28 mouse cellular contexts compared by ENCODE assay signal in the genomic region with DNA sequence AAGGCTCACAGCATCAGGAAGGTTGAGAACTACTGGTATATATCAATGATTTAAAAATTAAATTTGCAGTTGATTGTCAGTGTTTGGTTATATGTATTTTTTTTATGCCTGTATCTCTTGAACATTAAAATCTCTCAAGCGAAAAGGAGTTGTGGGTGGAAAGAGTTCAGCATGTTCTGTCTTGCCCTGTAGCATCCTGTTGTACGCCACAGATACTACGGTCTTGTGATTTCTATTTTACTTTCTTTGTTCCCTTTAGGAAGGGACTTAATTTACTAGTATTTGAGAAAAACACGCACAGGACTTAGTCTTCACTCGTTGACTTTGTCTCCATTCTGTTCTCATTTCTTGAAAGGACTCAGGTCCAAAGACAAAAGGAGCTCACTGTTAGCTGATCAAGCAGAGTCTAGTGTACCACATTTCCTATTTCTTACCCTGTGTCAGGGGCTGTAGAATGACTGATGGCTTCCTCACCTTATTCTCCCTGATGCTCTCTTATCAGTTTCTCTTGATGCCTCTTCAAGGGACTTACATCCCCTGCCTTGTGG. TPM values are rescaled to one million over a fixed set of nuclear protein-coding genes. Genes with fewer than 3 reads are reported as not detected.
DNase-seq lines count a peak whose midpoint lies in the region; ATAC-seq and TF ChIP-seq lines count a peak whose summit lies in the region.
"Had no signal": no experiment of that assay in that cellular context is flagged by ENCODE, and none has a peak within 500 bp of the region (broad histone marks: within the 10 kb centered on the region; RNA-seq: fewer than 3 reads in every experiment).

No protein-coding gene starts in this region.

- H3K27me3 ChIP-seq in midbrain, embryonic 11.5 days (ENCODE audit: control insufficient read depth, insufficient read depth, low read length), result no peaks in the 10 kb centered on the region
- no peaks in the 10 kb centered on the region for H3K27me3 ChIP-seq in midbrain, embryonic 16.5 days (ENCODE audit: control insufficient read depth, insufficient read depth, low read depth, low read length)
- no peaks in the 10 kb centered on the region for H3K27me3 ChIP-seq in small intestine, adult 2 months (ENCODE audit: control insufficient read depth, insufficient read depth, low read length)
- H3K27me3 ChIP-seq: forebrain, embryonic 15.5 days; heart, embryonic 13.5 days; limb, embryonic 12.5 days; midbrain, embryonic 13.5 days; neural tube, embryonic 13.5 days had no signal

- H3K4me1 ChIP-seq in midbrain, embryonic 11.5 days (ENCODE audit: control insufficient read depth, insufficient read depth, low read length), result no peaks in the 10 kb centered on the region
- H3K4me1 ChIP-seq in midbrain, embryonic 16.5 days (ENCODE audit: control insufficient read depth, insufficient read depth, low read length), result no peaks in the 10 kb centered on the region
- peaks cover 2% of the 10 kb centered on the region; the same call in 1 of the 2 replicates for H3K4me1 ChIP-seq in small intestine, adult 2 months (ENCODE audit: control insufficient read depth, insufficient read depth, insufficient read length, low read length)
- H3K4me1 ChIP-seq: embryonic facial prominence, embryonic 10.5 days; forebrain, embryonic 15.5 days; heart, embryonic 13.5 days; limb, embryonic 12.5 days; midbrain, embryonic 13.5 days; neural tube, embryonic 13.5 days had no signal

- intact Hi-C loops in gastrocnemius, postnatal 36 days (cut with DNase I), result no loop called here

- ATAC-seq in midbrain, embryonic 11.5 days (ENCODE audit: low FRiP score), result no peak
- ATAC-seq in midbrain, embryonic 16.5 days, result no peak
- peak; percentile 43 for ATAC-seq in activated CD4-positive, CD25-positive, alpha-beta regulatory T cell, adult 4 months
- ATAC-seq: forebrain, embryonic 15.5 days; hindbrain, embryonic 16.5 days; intestine, postnatal 0 days; midbrain, embryonic 13.5 days had no signal

- no peak for TF ChIP-seq CTCF in small intestine, adult 2 months (IDR thresholded peaks at IDR 0.05; ENCODE audit: extremely low read depth, insufficient read length, insufficient replicate concordance, low read depth, low read length)
- TF ChIP-seq CTCF in layer of hippocampus, adult 2 months (conservative IDR thresholded peaks at IDR 0.05), result no peak

- no peak for TF ChIP-seq POLR2A in small intestine, adult 2 months (IDR thresholded peaks at IDR 0.05; ENCODE audit: low read depth, low read length)

- WGBS in midbrain, embryonic 11.5 days, result 91% methylated on average over 5 of the region's 5 CpGs
- WGBS in midbrain, embryonic 16.5 days, result 86% methylated on average over 5 of the region's 5 CpGs
- 85% methylated on average over 5 of the region's 5 CpGs for WGBS in small intestine, adult 2 months

- no peaks in the 10 kb centered on the region for H3K9me3 ChIP-seq in midbrain, embryonic 11.5 days (ENCODE audit: control insufficient read depth, low read length)
- no peaks in the 10 kb centered on the region for H3K9me3 ChIP-seq in midbrain, embryonic 16.5 days (replicated peaks; ENCODE audit: control insufficient read depth, low read length, poor library complexity, severe bottlenecking)
- H3K9me3 ChIP-seq: embryonic facial prominence, embryonic 10.5 days; forebrain, embryonic 15.5 days; heart, embryonic 13.5 days; limb, embryonic 12.5 days; midbrain, embryonic 13.5 days; neural tube, embryonic 13.5 days had no signal

- H3K4me3 ChIP-seq in midbrain, embryonic 11.5 days (ENCODE audit: low read depth, low read length), result no peak overlapping the region
- no peak overlapping the region for H3K4me3 ChIP-seq in midbrain, embryonic 16.5 days (ENCODE audit: low read depth, low read length)
- no peak overlapping the region for H3K4me3 ChIP-seq in small intestine, adult 2 months (ENCODE audit: low read depth, low read length)
- H3K4me3 ChIP-seq in layer of hippocampus, adult 2 months, result no peak overlapping the region
- H3K4me3 ChIP-seq: embryonic facial prominence, embryonic 10.5 days; forebrain, embryonic 15.5 days; heart, embryonic 13.5 days; limb, embryonic 12.5 days; midbrain, embryonic 13.5 days; neural tube, embryonic 13.5 days had no signal

- H3K36me3 ChIP-seq in midbrain, embryonic 11.5 days (ENCODE audit: control insufficient read depth, insufficient read depth, low read length), result no peaks in the 10 kb centered on the region
- H3K36me3 ChIP-seq in midbrain, embryonic 16.5 days (ENCODE audit: control insufficient read depth, insufficient read depth, low read length), result no peaks in the 10 kb centered on the region
- peaks cover 3% of the 10 kb centered on the region; the same call in 1 of the 2 replicates for H3K36me3 ChIP-seq in small intestine, adult 2 months (ENCODE audit: control insufficient read depth, insufficient read depth, low read length)
- H3K36me3 ChIP-seq: embryonic facial prominence, embryonic 10.5 days; forebrain, embryonic 15.5 days; heart, embryonic 13.5 days; limb, embryonic 12.5 days; midbrain, embryonic 13.5 days; neural tube, embryonic 13.5 days had no signal

- no peak overlapping the region for H3K27ac ChIP-seq in midbrain, embryonic 11.5 days (ENCODE audit: low read depth, low read length)
- H3K27ac ChIP-seq in midbrain, embryonic 16.5 days (ENCODE audit: low read length), result no peak overlapping the region
- H3K27ac ChIP-seq in small intestine, adult 2 months (ENCODE audit: insufficient read depth, low read depth, low read length), result peak overlapping the region; percentile 70
- H3K27ac ChIP-seq in layer of hippocampus, adult 2 months, result no peak overlapping the region
- H3K27ac ChIP-seq: embryonic facial prominence, embryonic 10.5 days; forebrain, embryonic 15.5 days; heart, embryonic 13.5 days; limb, embryonic 12.5 days; midbrain, embryonic 13.5 days; neural tube, embryonic 13.5 days had no signal

- H3K4me2 ChIP-seq in midbrain, embryonic 11.5 days, result no peak overlapping the region
- H3K4me2 ChIP-seq in midbrain, embryonic 16.5 days (ENCODE audit: low read length), result no peak overlapping the region
- H3K4me2 ChIP-seq: forebrain, embryonic 15.5 days; heart, embryonic 13.5 days; limb, embryonic 12.5 days; liver, embryonic 11.5 days; midbrain, embryonic 13.5 days; neural tube, embryonic 13.5 days had no signal

- DNase-seq in midbrain, embryonic 11.5 days (ENCODE audit: low spot score, missing footprints), result peak; percentile 17
- peak; percentile 68 for DNase-seq in CD4-positive helper T cell, adult 2 months (ENCODE audit: low read depth, low spot score)
- no peak for DNase-seq in layer of hippocampus, adult 2 months (ENCODE audit: low spot score in 2 of 2)
- no peak for DNase-seq in gastrocnemius, postnatal 36 days
- DNase-seq: adrenal gland, postnatal 25 days; cerebellum, adult 9-11 months; gastrocnemius, postnatal 10 days; heart, adult 18-20 months; kidney, postnatal 36 days; lung, adult 18-20 months; lung, postnatal 10 days; right cerebral cortex, adult 18-20 months; right cerebral cortex, postnatal 4 days had no signal

- H3K9ac ChIP-seq in midbrain, embryonic 11.5 days (ENCODE audit: low read length), result no peak overlapping the region
- H3K9ac ChIP-seq in midbrain, embryonic 16.5 days (ENCODE audit: low read depth, low read length), result no peak overlapping the region
- H3K9ac ChIP-seq: forebrain, embryonic 15.5 days; heart, embryonic 13.5 days; limb, embryonic 12.5 days; midbrain, embryonic 13.5 days; neural tube, embryonic 13.5 days had no signal

RNA-seq across cellular contexts. Expression of gene Ptpn22, which starts 7.9 kb away (rescaled TPM):
- polyA plus RNA-seq in midbrain, embryonic 11.5 days (2014; fragmentation: Nextera tagmentation; extraction: Ambion mirVana), result 0.23 and 0.65 TPM in 2 replicates
- 0.39 and 0.62 TPM in 2 replicates for polyA plus RNA-seq in midbrain, embryonic 16.5 days (2015; fragmentation: Nextera tagmentation; extraction: Ambion mirVana)
- 100 to 1,000 TPM; 302 to 352 TPM for polyA plus RNA-seq in activated CD4-positive, CD25-positive, alpha-beta regulatory T cell, adult 4 months (2017; shearing (Covaris generic))
- polyA plus RNA-seq in small intestine, adult 2 months (2012; rRNA removed), result 1.5 and 6.3 TPM in 2 replicates
- total RNA-seq in layer of hippocampus, adult 2 months (2021), result 1 to 10 TPM in 1 of 2 experiments, under 1 TPM in 1; 0.88 to 2.0 TPM
- under 1 TPM; 0.52 to 0.59 TPM for total RNA-seq in gastrocnemius, postnatal 36 days (2021)

RNA-seq across cellular contexts. Expression of gene Bcl2l15, which starts 35.1 kb away (rescaled TPM):
- polyA plus RNA-seq in midbrain, embryonic 11.5 days (2014; fragmentation: Nextera tagmentation; extraction: Ambion mirVana), result 0.14 and 0.20 TPM in 2 replicates
- 0.31 and 0.36 TPM in 2 replicates for polyA plus RNA-seq in midbrain, embryonic 16.5 days (2015; fragmentation: Nextera tagmentation; extraction: Ambion mirVana)
- polyA plus RNA-seq in activated CD4-positive, CD25-positive, alpha-beta regulatory T cell, adult 4 months (2017; shearing (Covaris generic)), result 1 to 10 TPM; 3.1 to 7.9 TPM
- 0.66 and 23.5 TPM in 2 replicates for polyA plus RNA-seq in small intestine, adult 2 months (2012; rRNA removed)
- 1 to 10 TPM; 1.5 to 2.0 TPM for total RNA-seq in layer of hippocampus, adult 2 months (2021)
- under 1 TPM in 1 of 2 experiments, not detected in 1; 0.44 TPM for total RNA-seq in gastrocnemius, postnatal 36 days (2021)
- total RNA-seq: heart, adult 18-20 months had no signal
- polyA plus RNA-seq: heart, embryonic 13.5 days; kidney, embryonic 14.5 days; limb, embryonic 12.5 days had no signal

RNA-seq across cellular contexts. Expression of gene Rsbn1, which starts 46.4 kb away (rescaled TPM):
- 21.1 and 24.0 TPM in 2 replicates for polyA plus RNA-seq in midbrain, embryonic 11.5 days (2014; fragmentation: Nextera tagmentation; extraction: Ambion mirVana)
- polyA plus RNA-seq in midbrain, embryonic 16.5 days (2015; fragmentation: Nextera tagmentation; extraction: Ambion mirVana), result 22.3 and 22.8 TPM in 2 replicates
- 10 to 100 TPM; 10.3 to 11.3 TPM for polyA plus RNA-seq in activated CD4-positive, CD25-positive, alpha-beta regulatory T cell, adult 4 months (2017; shearing (Covaris generic))
- polyA plus RNA-seq in small intestine, adult 2 months (2012; rRNA removed), result 1.2 and 2.7 TPM in 2 replicates
- 10 to 100 TPM; 21.1 to 22.0 TPM for total RNA-seq in layer of hippocampus, adult 2 months (2021)
- total RNA-seq in gastrocnemius, postnatal 36 days (2021), result 1 to 10 TPM; 5.2 to 6.2 TPM

RNA-seq across cellular contexts. Expression of gene Gm43064, which starts 58.1 kb away (rescaled TPM):
- 0.15 TPM in 1 of 2 replicates, not detected in the other for polyA plus RNA-seq in midbrain, embryonic 11.5 days (2014; fragmentation: Nextera tagmentation; extraction: Ambion mirVana)
- 0.15 and 0.65 TPM in 2 replicates for polyA plus RNA-seq in midbrain, embryonic 16.5 days (2015; fragmentation: Nextera tagmentation; extraction: Ambion mirVana)
- polyA plus RNA-seq in activated CD4-positive, CD25-positive, alpha-beta regulatory T cell, adult 4 months (2017; shearing (Covaris generic)), result under 1 TPM in 1 of 2 experiments, not detected in 1; 0.36 TPM
- polyA plus RNA-seq in small intestine, adult 2 months (2012; rRNA removed), result not detected in 2 replicates
- total RNA-seq in layer of hippocampus, adult 2 months (2021), result under 1 TPM; 0.27 to 0.31 TPM
- under 1 TPM in 1 of 2 experiments, not detected in 1; 0.49 TPM for total RNA-seq in gastrocnemius, postnatal 36 days (2021)
- total RNA-seq: common myeloid progenitor, adult 5-6 weeks; gastrocnemius, postnatal 10 days; hematopoietic stem cell, adult 5-6 weeks had no signal
- polyA plus RNA-seq: embryonic facial prominence, embryonic 10.5 days; forebrain, embryonic 15.5 days; midbrain, embryonic 13.5 days had no signal

RNA-seq across cellular contexts. Expression of gene Ap4b1, which starts 58.2 kb away (rescaled TPM):
- polyA plus RNA-seq in midbrain, embryonic 11.5 days (2014; fragmentation: Nextera tagmentation; extraction: Ambion mirVana), result 22.8 and 25.6 TPM in 2 replicates
- polyA plus RNA-seq in midbrain, embryonic 16.5 days (2015; fragmentation: Nextera tagmentation; extraction: Ambion mirVana), result 20.5 and 22.8 TPM in 2 replicates
- polyA plus RNA-seq in activated CD4-positive, CD25-positive, alpha-beta regulatory T cell, adult 4 months (2017; shearing (Covaris generic)), result 10 to 100 TPM; 10.8 to 18.3 TPM
- 3.8 and 9.4 TPM in 2 replicates for polyA plus RNA-seq in small intestine, adult 2 months (2012; rRNA removed)
- total RNA-seq in layer of hippocampus, adult 2 months (2021), result 10 to 100 TPM; 12.7 to 13.3 TPM
- 10 to 100 TPM in 1 of 2 experiments, 1 to 10 TPM in 1; 7.4 to 10.8 TPM for total RNA-seq in gastrocnemius, postnatal 36 days (2021)

Comparison
In these comparisons a context has a peak if more than half of its experiments do, and no peak if none do; other contexts are left out.
1. DNase-seq: peak in midbrain, embryonic 11.5 days (single experiment) and CD4-positive helper T cell, adult 2 months (single experiment); none in layer of hippocampus, adult 2 months (0 of 2) and gastrocnemius, postnatal 36 days (0 of 2).
2. RNA of gene Ptpn22, which starts 7.9 kb away (polyA plus RNA-seq): 302 to 352 TPM in activated CD4-positive, CD25-positive, alpha-beta regulatory T cell, adult 4 months; 1.5 to 6.3 TPM in small intestine, adult 2 months, 0.39 to 0.62 TPM in midbrain, embryonic 16.5 days and 0.23 to 0.65 TPM in midbrain, embryonic 11.5 days; every median in the first group is over 10 times any median in the second.